Mouse (Mus musculus) layer of hippocampus, adult 11-12 months (tissue): ENCODE data around the gene Tmem132d.

Experiments
- DNase-seq: peaks from one replicate; pipeline ENCODE4 v3.0.0; 2022; ENCODE audit warnings: low spot score

Tmem132d gene

GRCm38 (mm10) chr5:128407546-128407945, 25.3 kb downstream of the Tmem132d start:
- DNase-seq, result no peak

GRCm38 (mm10) chr5:128405071-128405470, 27.8 kb downstream of the Tmem132d start:
- no peak for DNase-seq

DNA sequence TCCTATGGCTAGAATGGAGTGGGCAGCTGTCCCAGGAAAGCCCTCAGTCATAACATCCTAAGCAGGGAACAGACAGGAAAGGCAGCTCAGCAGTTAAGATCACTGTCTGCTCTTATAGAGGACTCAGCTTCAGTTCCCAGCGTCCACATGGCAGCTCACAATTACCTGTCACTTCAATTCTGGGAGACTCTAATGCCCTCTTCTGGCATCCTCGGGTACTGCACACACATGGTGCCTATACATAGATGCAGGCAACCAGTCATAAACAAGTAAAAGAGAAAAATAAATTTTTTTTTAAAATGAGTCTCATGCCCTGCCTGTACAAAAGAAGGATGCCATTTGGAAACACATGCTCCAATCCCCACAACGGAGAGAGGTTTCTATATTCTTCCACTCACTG, 28.7 kb downstream of the Tmem132d start:
- no peak for DNase-seq

GRCm38 (mm10) chr5:128392372-128392771, 40.5 kb downstream of the Tmem132d start:
- no peak for DNase-seq

DNA sequence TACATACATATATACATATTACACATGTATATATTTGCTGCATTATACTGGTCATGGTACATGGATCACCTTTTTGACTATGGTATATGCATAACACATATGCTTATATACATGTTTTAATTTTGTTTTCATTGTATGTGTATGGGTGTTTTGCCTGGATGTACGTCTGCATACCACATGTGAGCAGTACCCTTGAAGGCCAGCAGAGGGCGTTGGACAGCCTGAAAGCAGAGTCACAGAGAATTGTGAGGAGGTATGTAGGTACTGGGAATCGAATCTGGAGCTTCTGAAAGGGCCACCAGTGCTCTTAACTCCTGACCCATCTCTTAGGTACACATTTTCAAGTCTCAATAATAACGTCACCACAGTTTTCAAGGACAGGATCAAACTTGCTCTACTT, 43.2 kb downstream of the Tmem132d start:
- no peak for DNase-seq

DNA sequence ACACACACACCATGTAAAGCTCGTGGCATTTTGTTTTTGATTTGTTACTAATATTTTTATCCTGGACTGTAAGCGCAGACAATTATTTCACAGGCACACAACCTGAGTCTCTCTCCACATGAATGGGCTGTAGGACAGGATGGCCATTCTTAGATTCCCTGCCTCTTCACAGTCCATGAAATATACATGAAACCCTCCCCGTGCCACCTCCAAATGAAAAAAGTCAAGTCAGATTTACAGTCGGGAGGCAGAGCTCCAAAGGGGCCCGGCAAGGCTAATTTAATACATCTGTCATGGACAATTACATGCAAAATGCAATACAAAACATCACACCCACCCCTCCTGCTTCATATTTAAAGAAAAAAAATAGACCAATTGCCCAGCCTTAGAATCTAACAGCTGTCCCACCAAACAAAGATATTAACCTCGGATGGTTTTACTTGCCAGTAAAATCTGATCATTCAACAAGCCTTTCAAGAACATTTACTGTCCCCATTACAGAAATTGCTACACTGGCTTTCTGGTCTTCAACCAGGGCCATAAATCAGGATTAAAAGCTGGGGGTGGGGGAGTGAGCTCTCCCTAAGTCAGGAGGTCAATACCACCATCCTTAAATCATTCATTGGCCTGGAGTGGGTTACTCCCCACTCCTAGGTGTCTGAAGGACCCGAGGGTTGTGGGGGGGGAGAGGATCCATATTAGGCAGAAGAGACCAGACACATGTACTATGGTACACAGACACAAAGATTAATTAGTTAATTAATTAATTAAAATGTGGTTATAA, 44.3 kb downstream of the Tmem132d start:
- DNase-seq, result no peak

DNA sequence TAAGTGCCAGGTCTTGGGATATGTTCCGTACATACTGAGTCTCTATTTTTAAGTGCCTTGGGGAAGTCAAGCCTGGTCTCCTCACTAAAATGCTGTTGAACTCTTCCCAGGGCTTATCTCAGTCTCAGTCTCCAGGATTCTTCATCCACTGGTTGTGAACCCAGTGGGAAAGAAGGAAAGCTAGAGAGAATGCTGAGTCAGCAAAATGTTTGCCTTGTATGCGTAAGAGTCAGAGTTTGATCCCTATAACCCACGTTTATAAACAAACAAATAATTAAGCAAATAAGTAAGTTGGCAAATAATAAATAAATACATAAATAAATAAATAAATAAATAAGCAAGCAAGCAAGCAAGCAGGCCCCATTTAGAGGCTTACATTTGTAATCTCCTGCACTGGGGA, 63.1 kb downstream of the Tmem132d start:
- DNase-seq, result no peak

DNA sequence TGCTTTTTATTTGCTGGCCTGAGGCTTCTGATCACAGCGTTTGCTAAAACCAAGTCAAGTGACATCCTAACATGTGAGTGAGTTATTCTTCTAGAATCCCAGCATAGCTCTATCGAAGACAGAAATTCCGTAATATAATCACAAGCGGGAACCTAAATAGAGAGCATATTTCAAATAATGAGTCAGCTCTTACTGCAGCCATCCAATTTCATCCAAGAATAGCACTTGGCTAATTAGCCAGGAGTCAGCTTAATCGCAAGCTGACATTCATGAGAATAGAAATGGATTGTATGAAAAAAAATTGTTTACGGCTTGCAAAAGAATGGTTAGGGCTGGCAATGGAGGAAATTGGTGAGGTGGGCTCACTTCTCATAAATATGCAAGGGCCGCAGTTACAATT, 63.8 kb downstream of the Tmem132d start:
- DNase-seq, result no peak

DNA sequence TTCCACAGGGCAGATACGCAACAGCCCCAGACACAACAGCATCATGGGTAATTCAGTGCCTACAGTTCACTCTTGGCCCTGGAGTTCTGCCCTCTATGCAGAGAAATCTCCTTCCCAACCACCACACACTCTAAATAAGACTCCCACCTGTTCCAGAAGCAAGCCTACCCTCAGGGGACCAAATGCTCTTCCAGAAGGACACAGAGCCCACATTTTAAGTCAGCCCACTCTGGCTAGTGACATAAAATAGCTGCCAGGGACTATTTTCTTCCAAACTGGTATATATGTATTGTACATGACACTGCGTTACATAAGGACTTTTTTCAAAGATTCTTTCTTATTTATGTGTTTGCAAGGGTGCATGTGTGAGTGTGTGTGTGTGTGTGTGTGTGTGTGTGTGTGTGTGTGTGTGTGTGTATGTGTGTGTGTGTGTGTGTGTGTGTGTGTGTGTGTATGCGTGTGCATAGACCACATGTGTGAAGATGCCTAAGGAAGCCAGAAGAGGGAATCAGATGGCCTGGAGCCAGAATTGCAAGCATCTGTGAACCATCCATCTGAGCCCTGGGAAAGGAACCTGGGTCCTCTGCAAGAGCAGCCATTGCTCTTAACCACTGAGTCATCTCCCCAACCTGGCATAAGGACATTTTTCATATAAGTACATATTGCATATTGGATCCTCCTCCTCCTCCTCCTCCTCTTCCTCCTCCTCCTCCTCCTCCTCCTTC, 67.5 kb downstream of the Tmem132d start:
- DNase-seq, result no peak

DNA sequence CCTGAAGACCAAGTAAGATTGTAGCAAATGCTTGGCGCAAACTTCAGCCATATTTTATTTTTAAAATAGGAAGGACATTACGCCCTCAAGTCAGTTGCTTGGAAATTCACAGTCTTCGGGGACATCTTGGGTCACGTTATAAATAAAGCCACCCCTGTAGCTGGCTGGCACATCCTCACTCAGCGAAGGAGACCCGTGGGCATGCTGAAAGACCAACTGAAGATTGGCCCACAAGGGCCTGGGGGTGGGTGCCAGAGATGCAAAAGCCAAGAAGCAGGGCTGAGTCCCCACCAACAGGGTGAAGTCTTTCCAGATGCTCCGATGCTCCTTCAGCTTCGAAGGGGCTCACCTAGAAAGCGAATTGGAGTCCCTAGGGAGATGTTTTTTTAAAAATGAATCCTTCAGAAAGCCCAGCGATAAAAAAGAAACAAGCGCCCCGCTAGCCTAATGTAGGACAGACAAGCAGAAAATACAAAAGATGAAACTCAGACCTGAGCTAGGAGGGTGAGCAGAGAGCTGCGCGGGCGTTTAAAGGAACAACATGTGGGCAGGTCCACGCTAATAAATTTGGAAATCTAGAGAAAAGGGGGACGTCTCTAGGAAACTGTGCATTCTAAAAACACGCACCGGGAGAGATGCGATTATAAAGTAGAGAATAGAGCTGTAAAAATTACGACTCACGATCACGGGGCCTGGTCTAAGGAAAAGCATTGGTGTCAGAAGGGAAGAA, 71.8 kb downstream of the Tmem132d start:
- DNase-seq, result no peak

DNA sequence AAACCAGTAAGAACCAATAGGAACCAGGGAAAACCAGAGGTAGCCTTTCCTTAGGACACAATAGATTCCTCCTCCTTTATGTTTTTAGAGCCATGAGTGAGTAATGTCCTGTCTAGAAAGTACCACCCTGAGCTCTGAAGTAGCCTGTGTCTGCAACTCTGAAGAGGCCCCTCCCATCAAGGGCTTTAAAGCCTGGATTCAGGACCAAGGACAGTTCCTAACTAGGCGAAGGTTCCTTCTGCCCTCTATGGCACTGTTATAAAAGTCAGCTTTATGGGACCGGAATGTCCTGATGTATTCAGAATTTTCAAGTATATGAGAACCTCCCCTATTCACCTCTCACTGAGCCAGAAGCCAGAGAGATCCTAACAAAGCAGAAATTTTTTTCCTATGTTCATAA, 84.0 kb downstream of the Tmem132d start:
- DNase-seq, result no peak

GRCm38 (mm10) chr5:128336841-128337240, 96.0 kb downstream of the Tmem132d start:
- DNase-seq, result no peak

DNA sequence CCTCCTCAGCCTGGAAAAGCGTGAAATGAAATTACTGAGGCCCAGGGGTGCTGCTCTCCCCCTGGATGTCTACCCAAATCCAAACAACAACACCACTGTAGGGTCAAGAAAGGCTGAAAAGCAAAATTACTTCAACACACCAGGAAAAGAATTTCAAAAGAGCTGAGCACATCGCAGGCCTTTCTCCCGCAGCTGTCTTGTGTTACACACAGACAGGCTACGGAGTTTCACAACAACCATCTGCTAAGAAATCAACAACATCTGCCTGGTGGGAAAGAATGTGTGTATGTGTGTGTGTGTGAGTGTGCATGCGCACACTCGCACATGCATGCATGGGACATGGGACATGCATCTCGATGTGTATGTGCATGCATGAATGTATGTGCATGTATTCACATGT, 100.1 kb downstream of the Tmem132d start:
- no peak for DNase-seq

- DNase-seq, result no peak
These were observed 102.5 kb downstream of the Tmem132d start for GRCm38 (mm10) chr5:128330351-128330750.

- DNase-seq, result no peak
These were observed 130.5 kb downstream of the Tmem132d start for GRCm38 (mm10) chr5:128302387-128302786.

DNA sequence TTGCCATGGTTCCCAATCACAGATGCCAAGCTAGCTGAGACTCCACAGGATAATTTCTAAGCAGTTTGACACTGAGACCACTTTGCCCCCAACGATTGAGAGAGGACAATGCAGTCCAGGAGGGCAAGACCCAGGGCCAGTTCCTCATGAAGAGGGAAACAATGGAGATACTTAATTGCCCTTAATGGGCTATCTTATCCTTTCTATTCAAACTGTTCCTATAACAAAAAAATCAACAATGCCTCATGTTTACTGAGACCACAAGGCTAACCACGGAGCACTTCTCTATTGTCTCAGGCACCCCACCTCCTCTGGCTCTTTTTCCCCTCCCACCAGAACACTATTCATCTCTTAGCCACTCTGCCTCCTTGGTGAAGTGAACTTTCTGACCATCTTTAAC, 141.7 kb downstream of the Tmem132d start:
- DNase-seq, result no peak

DNA sequence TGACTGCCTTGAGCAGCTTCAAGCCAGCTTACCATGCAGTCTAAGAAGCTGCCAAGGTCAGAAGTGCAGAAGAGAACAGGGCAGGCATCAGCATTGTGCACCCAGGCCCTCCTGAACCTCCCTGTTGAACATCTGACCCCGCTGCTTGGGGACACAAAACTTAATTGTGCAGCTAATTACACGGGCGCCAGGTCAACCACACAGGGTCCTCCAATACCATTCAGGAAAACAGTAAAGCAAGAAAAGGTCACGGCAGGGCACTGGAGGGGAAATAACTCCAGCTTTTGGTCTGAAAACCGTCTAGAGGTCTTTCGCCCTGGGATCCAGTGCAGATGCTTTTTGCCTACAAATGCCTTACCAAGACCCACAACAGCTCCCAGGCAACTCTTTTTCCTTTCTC, 159.6 kb downstream of the Tmem132d start:
- no peak for DNase-seq

DNA sequence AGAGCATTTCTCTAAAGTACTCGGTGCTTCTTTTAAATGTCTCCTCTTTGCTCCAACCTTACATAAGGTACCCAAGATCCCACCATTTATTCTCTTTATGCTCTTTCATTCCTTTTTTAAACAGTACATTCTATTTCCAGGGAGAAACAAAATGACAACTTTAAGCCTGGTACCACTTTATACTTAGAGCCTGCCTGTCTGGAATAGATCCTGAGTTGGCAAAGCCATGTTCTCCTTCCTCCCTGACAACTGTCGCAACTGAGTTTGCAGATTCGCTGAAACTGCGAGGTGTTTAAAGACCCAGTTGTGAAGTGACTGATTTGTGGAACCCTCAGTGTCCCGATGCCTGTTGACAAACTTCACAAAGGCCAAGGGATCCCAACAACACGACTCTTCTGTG, 165.5 kb downstream of the Tmem132d start:
- no peak for DNase-seq

GRCm38 (mm10) chr5:128244219-128244618, 188.7 kb downstream of the Tmem132d start:
- DNase-seq, result peak; percentile 25

GRCm38 (mm10) chr5:128236638-128237335, 196.1 kb downstream of the Tmem132d start:
- DNase-seq, result no peak

DNA sequence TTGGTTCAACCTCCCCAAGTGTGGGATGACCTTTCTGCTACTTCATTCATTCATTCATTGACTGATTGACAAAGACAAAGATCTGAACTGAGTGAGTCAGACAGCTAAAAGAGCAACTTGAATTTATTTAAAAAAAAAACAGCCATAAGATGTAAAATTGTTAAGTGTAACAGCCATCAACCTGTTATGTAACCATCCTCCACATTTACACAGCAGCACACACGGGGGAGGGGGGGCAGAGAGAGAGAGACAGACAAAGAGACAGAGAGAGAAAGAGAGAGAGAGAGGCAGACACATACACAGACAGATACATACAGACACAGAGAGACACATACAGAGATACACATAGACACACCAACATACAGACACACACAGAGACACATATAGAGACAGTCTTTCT, 197.3 kb downstream of the Tmem132d start:
- DNase-seq, result no peak

DNA sequence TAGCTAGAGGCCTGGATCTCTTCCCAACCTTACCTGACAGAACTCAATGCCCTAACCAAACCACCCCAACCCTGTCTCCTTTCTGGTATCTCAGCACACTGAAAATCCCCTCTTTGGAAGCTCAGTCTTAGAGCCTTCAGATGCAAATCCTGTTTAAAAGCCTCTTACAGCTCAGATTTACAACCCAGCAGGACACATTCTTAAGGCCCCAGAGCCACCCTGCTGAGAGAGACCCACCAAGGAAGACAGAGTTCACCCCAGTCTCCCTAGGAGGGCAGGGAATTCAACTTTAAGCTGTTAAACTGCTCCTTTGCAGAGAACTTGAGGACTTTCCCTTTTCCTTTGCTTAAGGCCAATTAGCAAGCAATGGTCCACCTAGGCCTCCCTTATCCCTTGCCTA, 199.8 kb downstream of the Tmem132d start:
- no peak for DNase-seq
